29 mouse cellular contexts compared by ENCODE assay signal in the genomic region with DNA sequence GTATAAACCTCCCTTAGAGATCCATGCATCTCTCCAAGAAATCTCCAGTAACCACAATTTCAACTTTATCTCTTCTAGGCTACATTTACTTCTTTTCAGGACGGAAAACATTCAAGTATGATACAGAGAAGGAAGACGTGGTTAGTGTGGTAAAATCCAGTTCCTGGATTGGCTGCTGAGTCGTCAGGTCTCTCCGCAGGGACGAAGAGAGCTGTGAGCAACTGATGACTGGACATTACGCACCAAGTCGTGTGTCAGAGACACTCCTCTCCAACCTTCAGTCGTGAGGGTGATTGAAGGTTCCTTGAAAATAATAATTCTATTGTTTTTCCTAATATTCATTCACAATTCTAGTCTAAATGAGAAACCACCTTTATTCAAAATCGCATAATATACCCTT. TPM values are rescaled to one million over a fixed set of nuclear protein-coding genes. Genes with fewer than 3 reads are reported as not detected.
A peak's percentile ranks its signal among the peaks of the same experiment; 100 is the strongest.
DNase-seq lines count a peak whose midpoint lies in the region; ATAC-seq lines count a peak whose summit lies in the region.
"Had no signal": no experiment of that assay in that cellular context is flagged by ENCODE, and none has a peak within 500 bp of the region (broad histone marks: within the 10 kb centered on the region; RNA-seq: fewer than 3 reads in every experiment).

No protein-coding gene starts in this region.

- peak; percentile 52 for DNase-seq in heart, adult 11 months
- no peak for DNase-seq in heart, adult 9 months (ENCODE audit: low spot score in 2 of 2)
- DNase-seq in 3T3-L1 (ENCODE audit: low read depth, low spot score), result peak; percentile 28
- DNase-seq in cerebellum, postnatal 25 days, result no peak
- no peak for DNase-seq in midbrain, embryonic 14.5 days
- DNase-seq: adrenal gland, adult 8-10 months; adrenal gland, postnatal 14 days; adrenal gland, postnatal 36 days; B cell, adult 2 months; cerebellum, adult 11-12 months; cerebellum, adult 2 months; cerebellum, adult 9-10 months; cerebellum, postnatal 10 days; cerebellum, postnatal 36 days; forebrain, postnatal 0 days had no signal

- H3K27me3 ChIP-seq in midbrain, embryonic 14.5 days (ENCODE audit: control insufficient read depth, insufficient read depth, low read length), result no peaks in the 10 kb centered on the region
- H3K27me3 ChIP-seq: CH12.LX; embryonic facial prominence, embryonic 12.5 days; forebrain, embryonic 13.5 days; forebrain, embryonic 15.5 days; Patski had no signal

- WGBS in midbrain, embryonic 14.5 days, result 87% methylated on average over 9 of the region's 9 CpGs

- no peak overlapping the region for H3K4me2 ChIP-seq in midbrain, embryonic 14.5 days (ENCODE audit: low read length)
- H3K4me2 ChIP-seq: embryonic facial prominence, embryonic 12.5 days; forebrain, embryonic 13.5 days; forebrain, embryonic 15.5 days had no signal

- peak; percentile 52 for ATAC-seq in common myeloid progenitor, adult 5-6 weeks (replicated peaks; ENCODE audit: low read depth, poor library complexity, severe bottlenecking)
- no peak for ATAC-seq in midbrain, embryonic 14.5 days (ENCODE audit: low FRiP score, low TSS enrichment)
- ATAC-seq: activated CD4-positive, CD25-positive, alpha-beta regulatory T cell, adult 4 months; CD4-positive, CD25-positive, alpha-beta regulatory T cell, adult 4 months; forebrain, embryonic 13.5 days; forebrain, embryonic 15.5 days; forebrain, postnatal 0 days; Patski had no signal

- no peak overlapping the region for H3K4me3 ChIP-seq in midbrain, embryonic 14.5 days (replicated peaks; ENCODE audit: low read depth, low read length)
- H3K4me3 ChIP-seq: embryonic facial prominence, embryonic 10.5 days; embryonic facial prominence, embryonic 12.5 days; forebrain, embryonic 13.5 days; forebrain, embryonic 15.5 days had no signal

- H3K9ac ChIP-seq in midbrain, embryonic 14.5 days (replicated peaks; ENCODE audit: low read length), result no peak overlapping the region
- H3K9ac ChIP-seq: embryonic facial prominence, embryonic 12.5 days; forebrain, embryonic 13.5 days; forebrain, embryonic 15.5 days; forebrain, postnatal 0 days had no signal

- H3K36me3 ChIP-seq in midbrain, embryonic 14.5 days (ENCODE audit: control insufficient read depth, insufficient read depth, low read length), result no peaks in the 10 kb centered on the region
- H3K36me3 ChIP-seq: embryonic facial prominence, embryonic 10.5 days; embryonic facial prominence, embryonic 12.5 days; forebrain, embryonic 15.5 days; G1E had no signal

- H3K27ac ChIP-seq in midbrain, embryonic 14.5 days (replicated peaks; ENCODE audit: low read depth, low read length), result no peak overlapping the region
- H3K27ac ChIP-seq: embryonic facial prominence, embryonic 10.5 days; embryonic facial prominence, embryonic 12.5 days; forebrain, embryonic 13.5 days; forebrain, embryonic 15.5 days had no signal

- H3K9me3 ChIP-seq in midbrain, embryonic 14.5 days (ENCODE audit: control insufficient read depth, low read length), result no peaks in the 10 kb centered on the region
- H3K9me3 ChIP-seq: embryonic facial prominence, embryonic 10.5 days; embryonic facial prominence, embryonic 12.5 days; forebrain, embryonic 13.5 days; forebrain, embryonic 15.5 days; G1E had no signal

- H3K4me1 ChIP-seq in midbrain, embryonic 14.5 days (ENCODE audit: control insufficient read depth, insufficient read depth, low read length), result no peaks in the 10 kb centered on the region
- H3K4me1 ChIP-seq: embryonic facial prominence, embryonic 12.5 days; forebrain, embryonic 13.5 days; forebrain, embryonic 15.5 days had no signal

RNA-seq across cellular contexts. Expression of a gene that starts 18.9 kb away (rescaled TPM):
- total RNA-seq in common myeloid progenitor, adult 5-6 weeks (2017), result not detected in 2 replicates
- polyA plus RNA-seq in midbrain, embryonic 14.5 days (2014; fragmentation: Nextera tagmentation; extraction: Ambion mirVana), result not detected in 2 replicates
- total RNA-seq: adrenal gland, adult 18-20 months; adrenal gland, adult 8-10 months; adrenal gland, postnatal 14 days; adrenal gland, postnatal 36 days; CH12.LX; forebrain, postnatal 0 days; G1E had no signal
- polyA plus RNA-seq: activated CD4-positive, CD25-positive, alpha-beta regulatory T cell, adult 4 months; CD4-positive, CD25-positive, alpha-beta regulatory T cell, adult 4 months; cerebellum, adult 2 months; cortical plate, adult 2 months; embryonic facial prominence, embryonic 10.5 days; embryonic facial prominence, embryonic 12.5 days; embryonic facial prominence, embryonic 14.5 days; forebrain, embryonic 11.5 days; forebrain, embryonic 13.5 days; forebrain, embryonic 15.5 days; forebrain, postnatal 0 days; G1E; Patski had no signal

RNA-seq across cellular contexts. Expression of a gene that starts 45.0 kb away (rescaled TPM):
- not detected in 2 replicates for total RNA-seq in common myeloid progenitor, adult 5-6 weeks (2017)
- polyA plus RNA-seq in midbrain, embryonic 14.5 days (2014; fragmentation: Nextera tagmentation; extraction: Ambion mirVana), result not detected in 2 replicates
- total RNA-seq: adrenal gland, adult 18-20 months; adrenal gland, adult 8-10 months; adrenal gland, postnatal 14 days; adrenal gland, postnatal 36 days; forebrain, postnatal 0 days; G1E had no signal
- polyA plus RNA-seq: activated CD4-positive, CD25-positive, alpha-beta regulatory T cell, adult 4 months; CD4-positive, CD25-positive, alpha-beta regulatory T cell, adult 4 months; cortical plate, adult 2 months; embryonic facial prominence, embryonic 10.5 days; embryonic facial prominence, embryonic 12.5 days; embryonic facial prominence, embryonic 14.5 days; forebrain, embryonic 11.5 days; forebrain, embryonic 13.5 days; forebrain, embryonic 15.5 days; forebrain, postnatal 0 days; G1E; Patski had no signal

Comparison
In these comparisons a context has a peak if more than half of its experiments do, and no peak if none do; other contexts are left out.
1. DNase-seq: peak in heart, adult 11 months (single experiment) and 3T3-L1 (single experiment); none in heart, adult 9 months (0 of 2), cerebellum, postnatal 25 days (0 of 2) and midbrain, embryonic 14.5 days (single experiment).